Mouse (Mus musculus) large intestine, adult 2 months (tissue): Measurements from ENCODE around the gene Kndc1. TPM values are rescaled to one million over a fixed set of nuclear protein-coding genes. Genes with fewer than 3 reads are reported as not detected.

ENCODE experiments used
- DNase-seq: peaks from one replicate; pipeline ENCODE4 v3.0.0-alpha.2; 2012; ENCODE audit warnings: low read depth, low spot score
- WGBS: fragments of 180-500 bp; shearing (Covaris S2); methylation state at CpG from one replicate; pipeline ENCODE4 v1.1.7; 2018; 5-methylcytosine and 5-hydroxymethylcytosine counted together
- polyA plus RNA-seq: library from polyadenylated mRNA; depleted of rRNA; stranded (reverse); fragments of >200 nt; gene quantifications from 2 replicates; pipeline ENCODE4 v1.2.3, GENCODE M21; 2012; rRNA removed

The Kndc1 gene
- polyA plus RNA-seq, 1 experiment: 0.11 TPM

GRCm38 (mm10) chr7:139975471-139975870 lies 81.0 kb downstream of the Kndc1 start:
- no peak for DNase-seq
- 48% methylated on average over 5 of the region's 5 CpGs for WGBS

GRCm38 (mm10) chr7:139978278-139978892 lies 83.9 kb downstream of the Kndc1 start, which contains the start of gene 6430531B16Rik:
Gene 6430531B16Rik, minus strand, starts transcription at chr7:139978755.
- 5% methylated on average over 32 of the region's 32 CpGs for WGBS
- DNase-seq: peak; percentile 40

GRCm38 (mm10) chr7:139979011-139979719 lies 84.7 kb downstream of the Kndc1 start:
- 27% methylated on average over 13 of the region's 13 CpGs for WGBS
- DNase-seq: no peak

GRCm38 (mm10) chr7:139980778-139981177 lies 86.3 kb downstream of the Kndc1 start:
- WGBS: 53% methylated on average over 3 of the region's 3 CpGs
- DNase-seq: no peak

- WGBS: 89% methylated on average over 11 of the region's 11 CpGs
- no peak for DNase-seq
Measured at GRCm38 (mm10) chr7:139982058-139982457, 87.6 kb downstream of the Kndc1 start.

- no peak for DNase-seq
- 94% methylated on average over 11 of the region's 11 CpGs for WGBS
Measured at GRCm38 (mm10) chr7:139984505-139984904, 90.0 kb downstream of the Kndc1 start.

- DNase-seq: no peak
- WGBS: 81% methylated on average over 9 of the region's 9 CpGs
Measured at GRCm38 (mm10) chr7:139988272-139988671, 93.8 kb downstream of the Kndc1 start.

GRCm38 (mm10) chr7:139990864-139991394 lies 96.4 kb downstream of the Kndc1 start:
- no peak for DNase-seq
- WGBS: 58% methylated on average over 8 of the region's 8 CpGs

Other genes starting within 250 kb of the Kndc1 start
- gene Cfap46, start 210.9 kb upstream of the Kndc1 start, polyA plus RNA-seq: 0.05 TPM in 1 of 2 replicates, not detected in the other
- 0.07 TPM in 2 replicates for gene Adgra1, start 60.5 kb upstream of the Kndc1 start, polyA plus RNA-seq
- gene Utf1, start 49.1 kb downstream of the Kndc1 start, polyA plus RNA-seq: 0.21 and 0.31 TPM in 2 replicates
- gene 6430531B16Rik, start 84.1 kb downstream of the Kndc1 start, polyA plus RNA-seq: 0.14 TPM in 1 of 2 replicates, not detected in the other
- 3.7 and 5.9 TPM in 2 replicates for gene Adam8, start 97.9 kb downstream of the Kndc1 start, polyA plus RNA-seq
- 36.7 and 52.9 TPM in 2 replicates for gene Zfp511, start 141.7 kb downstream of the Kndc1 start, polyA plus RNA-seq
- 13.8 and 16.7 TPM in 2 replicates for gene Tubgcp2, start 142.0 kb downstream of the Kndc1 start, polyA plus RNA-seq
- not detected in 2 replicates for gene Msx3, start 154.4 kb downstream of the Kndc1 start, polyA plus RNA-seq
- gene Caly, start 187.9 kb downstream of the Kndc1 start, polyA plus RNA-seq: 1.3 and 1.9 TPM in 2 replicates
- 873 and 1,752 TPM in 2 replicates for gene Prap1, start 198.7 kb downstream of the Kndc1 start, polyA plus RNA-seq
- 105 and 121 TPM in 2 replicates for gene Fuom, start 207.7 kb downstream of the Kndc1 start, polyA plus RNA-seq
- 9.6 and 9.8 TPM in 2 replicates for gene Paox, start 221.1 kb downstream of the Kndc1 start, polyA plus RNA-seq
- gene Echs1, start 221.8 kb downstream of the Kndc1 start, polyA plus RNA-seq: 108 and 150 TPM in 2 replicates
- gene Mtg1, start 242.9 kb downstream of the Kndc1 start, polyA plus RNA-seq: 14.5 and 24.5 TPM in 2 replicates